Mouse (Mus musculus) effector memory CD4-positive, alpha-beta T cell, adult 7 months (primary cell): ENCODE data around the gene Neurod6. TPM values are rescaled to one million over a fixed set of nuclear protein-coding genes. Genes with fewer than 3 reads are reported as not detected.

Experiments
- polyA plus RNA-seq: library from polyadenylated mRNA; unstranded; fragments of 100-300 nt; shearing (Covaris generic); gene quantifications from one replicate; pipeline ENCODE4 v1.2.1, GENCODE M21; 2017

The Neurod6 gene
- polyA plus RNA-seq, result not detected

GRCm38 (mm10) chr6:55680974-55681373, at the start of gene Neurod6:
Neurod6 (minus strand) TSS chr6:55681263.

Other genes starting within 250 kb of the Neurod6 start
- not detected for gene Adcyap1r1, start 229.3 kb downstream of the Neurod6 start, polyA plus RNA-seq
- not detected for gene Itprid1, start 155.6 kb upstream of the Neurod6 start, polyA plus RNA-seq